Mouse (Mus musculus) thymus, adult 2 months (tissue): ENCODE results near the gene Ednrb.

Source experiments
- CTCF ChIP-seq: fragments of 200-500 bp; IDR thresholded peaks from 2 replicates; pipeline ENCODE4 v1.5.1; 2012; ENCODE audit warnings: mild to moderate bottlenecking, control low read depth, low read length, moderate library complexity, borderline replicate concordance; ENCODE audit not compliant: control insufficient read depth, poor library complexity, insufficient read depth; ENCODE audit errors: extremely low read depth
- POLR2A ChIP-seq: fragments of 200-500 bp; IDR thresholded peaks from 2 replicates; pipeline ENCODE4 v1.6.1; 2012; ENCODE audit warnings: mild to moderate bottlenecking, low read length, control low read depth, moderate library complexity; ENCODE audit not compliant: control insufficient read depth, poor library complexity, insufficient read depth; ENCODE audit errors: extremely low read depth

GRCm38 (mm10) chr14:103769319-103770245, 74.6 kb downstream of the Ednrb start:
- TF ChIP-seq CTCF (no peak), POLR2A (no peak)
